Mouse (Mus musculus) olfactory bulb, adult 2 months (tissue): ENCODE results near the gene Prss12.

Experiments
- CTCF ChIP-seq: fragments of 200-500 bp; IDR thresholded peaks from 2 replicates; pipeline ENCODE4 v1.5.1; 2012; ENCODE audit warnings: low read depth, mild to moderate bottlenecking, low read length, moderate library complexity; ENCODE audit not compliant: insufficient read depth
- POLR2A ChIP-seq: fragments of 200-500 bp; IDR thresholded peaks from 2 replicates; pipeline ENCODE4 v1.6.1; 2012; ENCODE audit warnings: mild to moderate bottlenecking, low read depth, low read length, moderate library complexity; ENCODE audit not compliant: insufficient read depth

- no peak for TF ChIP-seq POLR2A
- TF ChIP-seq CTCF, result no peak
Observed at GRCm38 (mm10) chr3:123553872-123554271, 107.2 kb downstream of the Prss12 start.
